Mouse (Mus musculus) midbrain, embryonic 13.5 days (tissue): Measurements from ENCODE around the gene Gm17093. TPM values are rescaled to one million over a fixed set of nuclear protein-coding genes. Genes with fewer than 3 reads are reported as not detected.
"Not testable (repeated sequence)": the region's sequence is repeated elsewhere in the genome, so short reads cannot be mapped to it uniquely, and the experiment has no call there.

Experiments
- ATAC-seq: fragments of 200-750 bp; cut with Nextera tagmentation; 2 replicates; pipeline ENCODE4 v1.8.0; 2017; ENCODE audit warnings: mild to moderate bottlenecking, moderate TSS enrichment, moderate library complexity
- H3K27ac ChIP-seq: fragments of 300-500 bp; sonication (generic); 2 replicates; pipeline ENCODE4 v1.5.1; 2015; ENCODE audit warnings: inconsistent platforms, mild to moderate bottlenecking, moderate library complexity
- H3K27me3 ChIP-seq: fragments of 300-500 bp; sonication (generic); 2 replicates; pipeline ENCODE4 v1.6.1; 2015; ENCODE audit warnings: mild to moderate bottlenecking, inconsistent platforms
- H3K36me3 ChIP-seq: fragments of 300-500 bp; sonication (generic); 2 replicates; pipeline ENCODE4 v1.6.1; 2015; ENCODE audit warnings: mild to moderate bottlenecking, inconsistent platforms
- H3K4me1 ChIP-seq: fragments of 300-500 bp; sonication (generic); replicated peaks from 2 replicates; pipeline ENCODE4 v1.6.1; 2015; ENCODE audit warnings: inconsistent platforms
- H3K4me2 ChIP-seq: fragments of 300-500 bp; sonication (generic); replicated peaks from 2 replicates; pipeline ENCODE4 v1.6.1; 2015; ENCODE audit warnings: moderate library complexity, mild to moderate bottlenecking, inconsistent platforms
- H3K4me3 ChIP-seq: fragments of 300-500 bp; sonication (generic); replicated peaks from 2 replicates; pipeline ENCODE4 v1.5.1; 2015; ENCODE audit warnings: mild to moderate bottlenecking, inconsistent platforms
- H3K9ac ChIP-seq: fragments of 300-500 bp; sonication (generic); replicated peaks from 2 replicates; pipeline ENCODE4 v1.6.1; 2015; ENCODE audit warnings: mild to moderate bottlenecking, inconsistent platforms
- H3K9me3 ChIP-seq: fragments of 300-500 bp; sonication (generic); 2 replicates; pipeline ENCODE4 v1.6.1; 2016; ENCODE audit warnings: mild to moderate bottlenecking, inconsistent platforms
- WGBS: fragments of 180-500 bp; shearing (Covaris S2); methylation state at CpG from one replicate; pipeline ENCODE4 v1.1.7; 2015; 5-methylcytosine and 5-hydroxymethylcytosine counted together
- polyA plus RNA-seq: library from polyadenylated mRNA; unstranded; fragments of >200 nt; fragmentation: Nextera tagmentation; extraction: Ambion mirVana; gene quantifications from 2 replicates; pipeline ENCODE4 v1.2.1, GENCODE M21; 2015

Gm17093 gene
- polyA plus RNA-seq, result not detected in 2 replicates

GRCm38 (mm10) chr14:44517976-44518375 is at the start of gene Gm17093:
TSS of gene Gm17093 (plus strand) at chr14:44518276.
- not testable (repeated sequence) for H3K4me1 ChIP-seq, H3K27ac ChIP-seq, H3K27me3 ChIP-seq, H3K9ac ChIP-seq, ATAC-seq, H3K4me2 ChIP-seq, H3K36me3 ChIP-seq, H3K4me3 ChIP-seq, H3K9me3 ChIP-seq
- WGBS, result 87% methylated on average over 5 of the region's 5 CpGs

GRCm38 (mm10) chr14:44492163-44492562 is 25.9 kb upstream of the Gm17093 start, which contains the start of gene BC061237:
TSS of gene BC061237 (plus strand) at chr14:44492463.
- H3K4me3 ChIP-seq, ATAC-seq, H3K4me1 ChIP-seq, H3K27me3 ChIP-seq, H3K36me3 ChIP-seq, H3K9ac ChIP-seq, H3K9me3 ChIP-seq, H3K27ac ChIP-seq, H3K4me2 ChIP-seq: not testable (repeated sequence)
- 100% methylated on average over 1 of the region's 1 CpGs for WGBS

GRCm38 (mm10) chr14:44547961-44548360 is 29.9 kb downstream of the Gm17093 start:
- H3K4me2 ChIP-seq, H3K4me1 ChIP-seq, H3K36me3 ChIP-seq, ATAC-seq, H3K9ac ChIP-seq, H3K27ac ChIP-seq, H3K9me3 ChIP-seq, H3K4me3 ChIP-seq, H3K27me3 ChIP-seq: not testable (repeated sequence)
- WGBS, result 89% methylated on average over 5 of the region's 5 CpGs

Other genes starting within 250 kb of the Gm17093 start
- gene Gm8220, start 232.7 kb upstream of the Gm17093 start, polyA plus RNA-seq, result not detected in 2 replicates
- not detected in 2 replicates for gene Gm5930, start 179.7 kb upstream of the Gm17093 start, polyA plus RNA-seq
- gene Gm8229, start 152.9 kb upstream of the Gm17093 start, polyA plus RNA-seq, result not detected in 2 replicates
- gene Gm3371, start 107.6 kb upstream of the Gm17093 start, polyA plus RNA-seq, result not detected in 2 replicates
- not detected in 2 replicates for gene Gm8232, start 84.6 kb upstream of the Gm17093 start, polyA plus RNA-seq
- not detected in 2 replicates for gene BC061237, start 25.8 kb upstream of the Gm17093 start, polyA plus RNA-seq
- not detected in 2 replicates for gene Gm8247, start 64.9 kb downstream of the Gm17093 start, polyA plus RNA-seq
- not detected in 2 replicates for gene Gm5624, start 109.7 kb downstream of the Gm17093 start, polyA plus RNA-seq
- gene Gm8257, start 188.2 kb downstream of the Gm17093 start, polyA plus RNA-seq, result not detected in 2 replicates
- not detected in 2 replicates for gene Gm8267, start 232.1 kb downstream of the Gm17093 start, polyA plus RNA-seq